Mouse (Mus musculus) forebrain, embryonic 13.5 days (tissue): ENCODE measurements at regions not wholly inside any gene's neighbourhood (a gene's known extent, or its start where the extent isn't known, plus 50 kb on each side); places are given as distances from the start of the nearest gene placed in this dataset.

ENCODE experiments used
- ATAC-seq: fragments of 200-750 bp; cut with Nextera tagmentation; 2 replicates; pipeline ENCODE4 v1.8.0; 2017
- H3K27ac ChIP-seq: fragments of 300-500 bp; sonication (generic); 2 replicates; pipeline ENCODE4 v1.5.1; 2015; ENCODE audit warnings: inconsistent platforms, mild to moderate bottlenecking, moderate library complexity
- H3K27me3 ChIP-seq: fragments of 300-500 bp; sonication (generic); 2 replicates; pipeline ENCODE4 v1.6.1; 2015; ENCODE audit warnings: mild to moderate bottlenecking, inconsistent platforms
- H3K36me3 ChIP-seq: fragments of 300-500 bp; sonication (generic); 2 replicates; pipeline ENCODE4 v1.6.1; 2015; ENCODE audit warnings: mild to moderate bottlenecking, inconsistent platforms; ENCODE audit not compliant: poor library complexity, severe bottlenecking
- H3K4me1 ChIP-seq: fragments of 300-500 bp; sonication (generic); 2 replicates; pipeline ENCODE4 v1.6.1; 2015; ENCODE audit warnings: inconsistent platforms
- H3K4me2 ChIP-seq: fragments of 300-500 bp; sonication (generic); 2 replicates; pipeline ENCODE4 v1.6.1; 2015; ENCODE audit warnings: inconsistent platforms, mild to moderate bottlenecking, moderate library complexity
- H3K4me3 ChIP-seq: fragments of 300-500 bp; sonication (generic); 2 replicates; pipeline ENCODE4 v1.5.1; 2015; ENCODE audit warnings: mild to moderate bottlenecking, inconsistent platforms
- H3K9ac ChIP-seq: fragments of 300-500 bp; sonication (generic); 2 replicates; pipeline ENCODE4 v1.6.1; 2015; ENCODE audit warnings: mild to moderate bottlenecking, inconsistent platforms
- H3K9me3 ChIP-seq: fragments of 300-500 bp; sonication (generic); replicated peaks from 2 replicates; pipeline ENCODE4 v1.6.1; 2016; ENCODE audit warnings: inconsistent platforms
- WGBS: fragments of 180-500 bp; shearing (Covaris S2); methylation state at CpG from one replicate; pipeline ENCODE4 v1.1.7; 2015; 5-methylcytosine and 5-hydroxymethylcytosine counted together

GRCm38 (mm10) chr1:177607565-177607964, 122.0 kb upstream of the 1700016C15Rik start:
- 83% methylated on average over 2 of the region's 2 CpGs for WGBS
- H3K27ac ChIP-seq: no peak overlapping the region
- H3K4me2 ChIP-seq: no peak overlapping the region
- no peak for ATAC-seq
- H3K4me3 ChIP-seq: no peak overlapping the region
- no peaks in the 10 kb centered on the region for H3K9me3 ChIP-seq
- no peaks in the 10 kb centered on the region for H3K36me3 ChIP-seq
- H3K27me3 ChIP-seq: no peaks in the 10 kb centered on the region
- no peak overlapping the region for H3K9ac ChIP-seq
- H3K4me1 ChIP-seq: peaks cover 9% of the 10 kb centered on the region

GRCm38 (mm10) chr1:177608551-177609020, 121.0 kb upstream of the 1700016C15Rik start:
- no peaks in the 10 kb centered on the region for H3K9me3 ChIP-seq
- H3K9ac ChIP-seq: no peak overlapping the region
- no peaks in the 10 kb centered on the region for H3K36me3 ChIP-seq
- no peak overlapping the region for H3K4me3 ChIP-seq
- H3K27ac ChIP-seq: no peak overlapping the region
- ATAC-seq: no peak
- peaks cover 14% of the 10 kb centered on the region for H3K4me1 ChIP-seq
- H3K27me3 ChIP-seq: no peaks in the 10 kb centered on the region
- 88% methylated on average over 18 of the region's 18 CpGs for WGBS
- no peak overlapping the region for H3K4me2 ChIP-seq

- Histone ChIP-seq H3K4me2 (no peak overlapping the region), H3K4me3 (no peak overlapping the region), H3K4me1 (peaks cover 14% of the 10 kb centered on the region), H3K27ac (no peak overlapping the region), H3K9me3 (no peaks in the 10 kb centered on the region), H3K36me3 (no peaks in the 10 kb centered on the region), H3K27me3 (no peaks in the 10 kb centered on the region), H3K9ac (no peak overlapping the region)
- no peak for ATAC-seq
- WGBS: 69% methylated on average over 2 of the region's 2 CpGs
Observed at GRCm38 (mm10) chr1:177609226-177609625, 120.4 kb upstream of the 1700016C15Rik start.

GRCm38 (mm10) chr1:177609683-177610082, 119.9 kb upstream of the 1700016C15Rik start:
- Histone ChIP-seq H3K9me3 (no peaks in the 10 kb centered on the region), H3K4me2 (no peak overlapping the region), H3K9ac (no peak overlapping the region), H3K27me3 (no peaks in the 10 kb centered on the region), H3K4me3 (no peak overlapping the region), H3K36me3 (no peaks in the 10 kb centered on the region), H3K4me1 (peaks cover 14% of the 10 kb centered on the region), H3K27ac (no peak overlapping the region)
- WGBS: 77% methylated on average over 5 of the region's 5 CpGs
- ATAC-seq: no peak

GRCm38 (mm10) chr1:177610156-177610555, 119.5 kb upstream of the 1700016C15Rik start:
- Histone ChIP-seq H3K9me3 (no peaks in the 10 kb centered on the region), H3K4me1 (peaks cover 13% of the 10 kb centered on the region), H3K36me3 (no peaks in the 10 kb centered on the region), H3K27me3 (no peaks in the 10 kb centered on the region), H3K27ac (no peak overlapping the region), H3K4me2 (no peak overlapping the region), H3K9ac (no peak overlapping the region), H3K4me3 (no peak overlapping the region)
- 76% methylated on average over 2 of the region's 2 CpGs for WGBS
- no peak for ATAC-seq

- H3K4me2 ChIP-seq: no peak overlapping the region
- H3K4me1 ChIP-seq: 0 out of 2 replicates have a peak, but pooled peaks cover 5% of the 10 kb centered on the region
- H3K27me3 ChIP-seq: no peaks in the 10 kb centered on the region
- no peak overlapping the region for H3K4me3 ChIP-seq
- H3K36me3 ChIP-seq: no peaks in the 10 kb centered on the region
- no peak overlapping the region for H3K27ac ChIP-seq
- no peak; the same call in 1 of the 2 replicates for ATAC-seq
- WGBS: 62% methylated on average over 7 of the region's 7 CpGs
- no peak overlapping the region for H3K9ac ChIP-seq
- H3K9me3 ChIP-seq: no peaks in the 10 kb centered on the region
Observed at GRCm38 (mm10) chr1:177612546-177612945, 117.1 kb upstream of the 1700016C15Rik start.

- H3K27ac ChIP-seq: no peak overlapping the region
- peaks cover 5% of the 10 kb centered on the region; the same call in 1 of the 2 replicates for H3K4me1 ChIP-seq
- no peak overlapping the region for H3K9ac ChIP-seq
- no peak overlapping the region for H3K4me3 ChIP-seq
- H3K36me3 ChIP-seq: no peaks in the 10 kb centered on the region
- no peak overlapping the region for H3K4me2 ChIP-seq
- H3K27me3 ChIP-seq: no peaks in the 10 kb centered on the region
- 93% methylated on average over 9 of the region's 9 CpGs for WGBS
- no peaks in the 10 kb centered on the region for H3K9me3 ChIP-seq
- no peak for ATAC-seq
Observed at GRCm38 (mm10) chr1:177615609-177616008, 114.0 kb upstream of the 1700016C15Rik start.

- ATAC-seq: no peak
- H3K4me3 ChIP-seq: no peak overlapping the region
- peaks cover 5% of the 10 kb centered on the region; the same call in 1 of the 2 replicates for H3K4me1 ChIP-seq
- WGBS: 82% methylated on average over 24 of the region's 24 CpGs
- H3K27ac ChIP-seq: no peak overlapping the region
- H3K9me3 ChIP-seq: no peaks in the 10 kb centered on the region
- H3K36me3 ChIP-seq: no peaks in the 10 kb centered on the region
- H3K9ac ChIP-seq: no peak overlapping the region
- H3K27me3 ChIP-seq: no peaks in the 10 kb centered on the region
- H3K4me2 ChIP-seq: no peak overlapping the region
Observed at GRCm38 (mm10) chr1:177616335-177617239, 113.0 kb upstream of the 1700016C15Rik start.

GRCm38 (mm10) chr1:177620501-177621099, 109.0 kb upstream of the 1700016C15Rik start:
- Histone ChIP-seq H3K9me3 (no peaks in the 10 kb centered on the region), H3K9ac (no peak overlapping the region)

GRCm38 (mm10) chr1:177621854-177622590, 107.6 kb upstream of the 1700016C15Rik start:
- H3K36me3 ChIP-seq: no peaks in the 10 kb centered on the region
- WGBS: 40% methylated on average over 17 of the region's 17 CpGs
- H3K9ac ChIP-seq: no peak overlapping the region
- no peak overlapping the region for H3K4me3 ChIP-seq
- H3K27me3 ChIP-seq: no peaks in the 10 kb centered on the region
- peak; percentile 72; the same call in 1 of the 2 replicates for ATAC-seq
- no peak overlapping the region; the same call in 1 of the 2 replicates for H3K27ac ChIP-seq
- H3K4me1 ChIP-seq: peaks cover 16% of the 10 kb centered on the region
- H3K4me2 ChIP-seq: no peak overlapping the region
- H3K9me3 ChIP-seq: no peaks in the 10 kb centered on the region

More at GRCm38 (mm10) chr1:177620501-177621099, 109.0 kb upstream of the 1700016C15Rik start:
- H3K4me3 ChIP-seq: no peak overlapping the region
- no peak overlapping the region for H3K27ac ChIP-seq
- no peak overlapping the region for H3K4me2 ChIP-seq
- ATAC-seq: peak; percentile 62; the same call in 1 of the 2 replicates
- WGBS: 81% methylated on average over 15 of the region's 15 CpGs
- no peaks in the 10 kb centered on the region for H3K27me3 ChIP-seq
- H3K4me1 ChIP-seq: peaks cover 16% of the 10 kb centered on the region
- H3K36me3 ChIP-seq: no peaks in the 10 kb centered on the region

GRCm38 (mm10) chr1:177623304-177623726, 106.3 kb upstream of the 1700016C15Rik start:
- 64% methylated on average over 6 of the region's 6 CpGs for WGBS
- no peaks in the 10 kb centered on the region for H3K9me3 ChIP-seq
- H3K4me1 ChIP-seq: peaks cover 16% of the 10 kb centered on the region
- no peak for ATAC-seq
- no peak overlapping the region for H3K9ac ChIP-seq
- no peak overlapping the region for H3K27ac ChIP-seq
- no peak overlapping the region for H3K4me2 ChIP-seq
- H3K27me3 ChIP-seq: no peaks in the 10 kb centered on the region
- no peaks in the 10 kb centered on the region for H3K36me3 ChIP-seq
- H3K4me3 ChIP-seq: no peak overlapping the region

- Histone ChIP-seq H3K9me3 (no peaks in the 10 kb centered on the region), H3K27me3 (no peaks in the 10 kb centered on the region), H3K36me3 (no peaks in the 10 kb centered on the region), H3K4me3 (no peak overlapping the region), H3K9ac (no peak overlapping the region), H3K4me2 (no peak overlapping the region), H3K27ac (no peak overlapping the region), H3K4me1 (peaks cover 16% of the 10 kb centered on the region)
- no peak for ATAC-seq
- 91% methylated on average over 6 of the region's 6 CpGs for WGBS
Observed at GRCm38 (mm10) chr1:177623735-177624134, 105.9 kb upstream of the 1700016C15Rik start.
